Mouse (Mus musculus) heart, embryonic 11.5 days (tissue): ENCODE measurements around the gene Dusp18. TPM values are rescaled to one million over a fixed set of nuclear protein-coding genes. Genes with fewer than 3 reads are reported as not detected.

ENCODE experiments used
- ATAC-seq: fragments of 200-750 bp; cut with Nextera tagmentation; replicated peaks from 2 replicates; pipeline ENCODE4 v1.8.0; 2017; ENCODE audit warnings: moderate library complexity; ENCODE audit not compliant: insufficient number of reproducible peaks, low FRiP score, low TSS enrichment
- H3K27ac ChIP-seq: fragments of 300-500 bp; sonication (generic); 2 replicates; pipeline ENCODE4 v1.5.1; 2014; ENCODE audit warnings: mild to moderate bottlenecking, low read depth, low read length
- H3K27me3 ChIP-seq: fragments of 300-500 bp; sonication (generic); 2 replicates; pipeline ENCODE4 v1.6.1; 2014; ENCODE audit warnings: mild to moderate bottlenecking, low read length, mixed read lengths; ENCODE audit not compliant: control insufficient read depth, insufficient read depth
- H3K36me3 ChIP-seq: fragments of 300-500 bp; sonication (generic); 2 replicates; pipeline ENCODE4 v1.6.1; 2014; ENCODE audit warnings: mild to moderate bottlenecking, low read length, moderate library complexity, mixed read lengths; ENCODE audit not compliant: control insufficient read depth, insufficient read depth
- H3K4me1 ChIP-seq: fragments of 300-500 bp; sonication (generic); 2 replicates; pipeline ENCODE4 v1.6.1; 2014; ENCODE audit warnings: low read length; ENCODE audit not compliant: control insufficient read depth, insufficient read depth
- H3K4me2 ChIP-seq: fragments of 300-500 bp; sonication (generic); 2 replicates; pipeline ENCODE4 v1.6.1; 2014; ENCODE audit warnings: mild to moderate bottlenecking, moderate library complexity
- H3K4me3 ChIP-seq: fragments of 300-500 bp; sonication (generic); 2 replicates; pipeline ENCODE4 v1.5.1; 2014; ENCODE audit warnings: low read depth, low read length
- H3K9ac ChIP-seq: fragments of 300-500 bp; sonication (generic); 2 replicates; pipeline ENCODE4 v1.6.1; 2014; ENCODE audit warnings: mild to moderate bottlenecking, low read depth, low read length, moderate library complexity
- H3K9me3 ChIP-seq: fragments of 300-500 bp; sonication (generic); replicated peaks from 2 replicates; pipeline ENCODE4 v1.6.1; 2016; ENCODE audit warnings: low read length; ENCODE audit not compliant: control insufficient read depth
- WGBS: fragments of 180-500 bp; shearing (Covaris S2); extraction: QIAGEN DNeasy Blood & Tissue Kit; methylation state at CpG from one replicate; pipeline ENCODE4 v1.1.7; 2014; ENCODE audit not compliant: insufficient replicate concordance; 5-methylcytosine and 5-hydroxymethylcytosine counted together
- polyA plus RNA-seq: library from polyadenylated mRNA; unstranded; fragments of >200 nt; fragmentation: Nextera tagmentation; extraction: Ambion mirVana; gene quantifications from 2 replicates; pipeline ENCODE4 v1.2.1, GENCODE M21; 2014

Dusp18 gene
- polyA plus RNA-seq, 1 experiment from 2014 or later, result 12.2 TPM

DNA sequence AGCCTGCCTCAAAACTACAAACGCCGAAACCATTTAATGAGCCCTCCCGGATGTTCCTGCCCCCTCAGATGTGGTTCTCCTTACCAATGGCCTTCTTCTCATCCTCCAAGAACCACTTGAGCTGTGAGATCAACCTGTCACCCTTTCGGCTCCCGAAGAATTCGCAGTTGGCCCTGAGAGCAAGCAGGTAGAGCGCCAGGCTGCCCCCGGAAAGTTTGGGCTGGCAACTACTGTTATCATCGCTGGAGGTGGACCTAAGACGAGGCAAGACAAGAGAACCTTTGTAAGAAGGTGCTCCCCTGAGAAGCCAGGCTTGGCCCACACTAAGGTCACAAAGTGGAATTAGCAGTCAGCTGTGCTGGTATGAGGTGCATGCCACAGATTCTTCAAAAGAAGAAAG lies 30.9 kb downstream of the Dusp18 start:
- Histone ChIP-seq H3K9me3 (no peaks in the 10 kb centered on the region), H3K27ac (no peak overlapping the region), H3K9ac (no peak overlapping the region), H3K4me1 (peaks cover under 1% of the 10 kb centered on the region; the same call in 1 of the 2 replicates), H3K4me3 (no peak overlapping the region), H3K36me3 (peaks cover 10% of the 10 kb centered on the region), H3K27me3 (no peaks in the 10 kb centered on the region), H3K4me2 (no peak overlapping the region)
- no peak for ATAC-seq
- WGBS, result 85% methylated on average over 10 of the region's 10 CpGs

DNA sequence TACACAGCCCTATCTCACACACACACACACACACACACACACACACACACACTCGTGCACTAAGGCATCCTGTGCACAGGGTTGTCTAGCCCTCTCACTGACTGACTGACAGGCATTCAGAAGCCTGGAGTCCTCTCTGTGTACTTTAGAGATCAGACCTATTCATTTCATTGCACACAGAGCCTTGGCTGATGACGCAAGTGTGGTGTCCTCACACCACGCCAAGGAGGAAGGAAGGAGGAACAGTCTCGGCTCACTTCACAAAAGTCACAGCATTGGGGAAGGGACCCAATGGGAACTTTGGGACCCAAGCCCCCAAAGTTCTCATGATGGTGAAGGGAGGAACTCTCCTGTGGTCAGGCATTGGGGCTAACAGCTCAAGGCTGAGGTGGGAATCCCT lies 35.0 kb downstream of the Dusp18 start:
- Histone ChIP-seq H3K4me2 (no peak overlapping the region), H3K4me3 (no peak overlapping the region), H3K9me3 (no peaks in the 10 kb centered on the region), H3K27me3 (no peaks in the 10 kb centered on the region), H3K9ac (no peak overlapping the region), H3K36me3 (peaks cover 2% of the 10 kb centered on the region; the same call in 1 of the 2 replicates), H3K27ac (no peak overlapping the region), H3K4me1 (peaks cover 5% of the 10 kb centered on the region; the same call in 1 of the 2 replicates)
- 56% methylated on average over 4 of the region's 4 CpGs for WGBS
- no peak for ATAC-seq

GRCm38 (mm10) chr11:3930931-3931330 lies 35.9 kb downstream of the Dusp18 start:
- no peaks in the 10 kb centered on the region for H3K9me3 ChIP-seq
- peaks cover 2% of the 10 kb centered on the region; the same call in 1 of the 2 replicates for H3K36me3 ChIP-seq
- WGBS, result 38% methylated on average over 6 of the region's 6 CpGs
- no peaks in the 10 kb centered on the region for H3K27me3 ChIP-seq
- no peak for ATAC-seq
- H3K4me3 ChIP-seq, result peak overlapping the region; percentile 63
- peak overlapping the region; percentile 61 for H3K4me2 ChIP-seq
- peak overlapping the region; percentile 74 for H3K9ac ChIP-seq
- peaks cover 5% of the 10 kb centered on the region; the same call in 1 of the 2 replicates for H3K4me1 ChIP-seq
- H3K27ac ChIP-seq, result no peak overlapping the region

DNA sequence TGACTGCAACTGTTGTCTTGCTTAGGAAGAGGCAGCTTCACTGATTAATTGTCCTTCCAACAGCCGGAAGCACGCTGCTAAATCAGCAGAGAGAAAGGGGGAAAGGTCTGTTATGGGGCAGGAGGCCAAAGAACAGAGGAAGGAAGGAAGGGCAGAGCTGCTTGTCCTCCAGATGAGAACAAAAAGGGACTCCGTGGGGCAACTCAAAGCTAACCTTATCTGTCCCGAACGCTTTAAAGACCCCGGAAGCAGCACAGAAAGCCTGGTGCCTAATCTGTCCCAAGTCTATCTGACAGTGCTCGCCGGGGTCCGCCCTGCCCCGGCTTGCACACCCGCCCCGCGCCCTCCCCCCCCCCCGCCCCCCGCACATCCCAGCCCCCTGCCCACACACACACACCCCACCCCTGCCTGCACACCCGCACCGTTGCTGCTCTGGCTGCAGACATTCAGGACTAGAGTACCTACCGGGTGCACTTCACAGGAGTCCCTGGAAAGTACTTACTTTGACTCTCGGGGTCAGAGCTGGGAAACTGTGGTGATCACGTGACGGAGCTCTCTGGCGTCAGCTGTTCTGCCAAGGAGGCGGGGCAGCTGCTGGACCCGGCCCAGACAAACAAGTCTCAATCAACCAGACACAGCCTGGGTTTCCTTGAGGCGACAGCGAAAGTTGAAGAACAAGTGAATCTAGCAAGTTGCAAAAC lies 36.6 kb downstream of the Dusp18 start, which contains the start of gene Tcn2:
Gene Tcn2 (minus strand): TSS at position 649 of the 701 bp plus-strand sequence.
- Histone ChIP-seq H3K9ac (peak within 1 kb of the TSS; percentile 74), H3K36me3 (peaks cover 1% of the 10 kb centered on the region; the same call in 1 of the 2 replicates), H3K4me2 (peak within 1 kb of the TSS; percentile 61), H3K4me1 (peaks cover 5% of the 10 kb centered on the region; the same call in 1 of the 2 replicates), H3K4me3 (peak within 1 kb of the TSS; percentile 63), H3K27me3 (no peaks in the 10 kb centered on the region), H3K9me3 (no peaks in the 10 kb centered on the region), H3K27ac (peak within 1 kb of the TSS; percentile 0; the same call in 1 of the 2 replicates)
- 0% methylated on average over 22 of the region's 26 CpGs for WGBS
- peak; percentile 86 for ATAC-seq

DNA sequence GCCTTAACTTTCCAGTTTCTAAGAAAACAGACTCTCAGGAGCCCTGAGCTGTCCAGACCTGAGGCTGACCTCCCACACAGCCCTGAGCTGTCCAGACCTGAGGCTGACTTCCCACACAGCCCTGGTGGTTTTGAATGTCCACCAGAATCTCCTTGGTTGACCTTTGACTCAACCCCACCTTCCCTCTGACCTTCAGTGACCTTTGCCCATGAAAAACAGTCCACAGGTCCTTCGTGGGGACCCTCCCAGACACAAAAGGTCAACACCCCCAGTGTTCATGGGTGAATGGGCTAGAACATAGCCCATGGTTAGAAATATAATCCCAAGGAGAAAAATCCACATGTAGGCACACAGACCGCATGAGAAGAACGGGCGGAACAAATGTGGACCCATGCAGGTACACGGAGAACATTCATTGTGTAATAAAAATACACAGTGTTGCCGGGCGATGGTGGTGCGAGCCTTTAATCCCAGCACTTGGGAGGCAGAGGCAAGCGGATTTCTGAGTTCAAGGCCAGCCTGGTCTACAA lies 38.8 kb downstream of the Dusp18 start:
- 92% methylated on average over 9 of the region's 9 CpGs for WGBS
- Histone ChIP-seq H3K9me3 (no peaks in the 10 kb centered on the region), H3K4me2 (no peak overlapping the region), H3K4me3 (no peak overlapping the region), H3K27ac (no peak overlapping the region), H3K4me1 (peaks cover 5% of the 10 kb centered on the region; the same call in 1 of the 2 replicates), H3K36me3 (no peaks in the 10 kb centered on the region), H3K9ac (no peak overlapping the region), H3K27me3 (no peaks in the 10 kb centered on the region)
- ATAC-seq, result no peak

DNA sequence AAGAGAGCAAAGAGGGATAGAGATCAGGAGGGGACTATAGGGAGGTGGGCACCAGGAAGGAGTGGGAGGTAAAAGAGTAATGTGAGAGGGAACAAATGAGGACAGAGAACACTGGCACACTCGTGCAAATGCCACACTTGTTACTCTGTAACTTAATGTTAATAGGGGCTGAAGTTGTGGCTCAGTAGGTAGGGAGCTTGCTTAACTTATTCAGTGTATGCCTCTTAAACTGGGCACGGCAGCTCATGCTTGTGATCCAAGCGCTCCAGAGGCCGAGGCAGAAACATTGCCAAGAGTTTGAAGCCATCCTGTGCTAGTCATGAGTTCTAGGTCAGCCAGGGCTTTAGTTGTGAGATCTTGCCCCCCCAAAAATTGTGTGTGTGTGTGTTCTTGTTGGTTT lies 40.1 kb downstream of the Dusp18 start:
- WGBS, result 80% methylated on average over 4 of the region's 4 CpGs
- no peak overlapping the region for H3K4me3 ChIP-seq
- no peak overlapping the region for H3K27ac ChIP-seq
- H3K9me3 ChIP-seq, result no peaks in the 10 kb centered on the region
- no peak for ATAC-seq
- H3K9ac ChIP-seq, result no peak overlapping the region
- H3K36me3 ChIP-seq, result no peaks in the 10 kb centered on the region
- H3K4me1 ChIP-seq, result peaks cover 5% of the 10 kb centered on the region; the same call in 1 of the 2 replicates
- no peak overlapping the region for H3K4me2 ChIP-seq
- no peaks in the 10 kb centered on the region for H3K27me3 ChIP-seq

GRCm38 (mm10) chr11:3936318-3936717 lies 41.3 kb downstream of the Dusp18 start:
- H3K36me3 ChIP-seq, result no peaks in the 10 kb centered on the region
- no peak for ATAC-seq
- no peak overlapping the region for H3K4me2 ChIP-seq
- no peak overlapping the region for H3K27ac ChIP-seq
- peaks cover under 1% of the 10 kb centered on the region; the same call in 1 of the 2 replicates for H3K4me1 ChIP-seq
- H3K27me3 ChIP-seq, result no peaks in the 10 kb centered on the region
- H3K4me3 ChIP-seq, result no peak overlapping the region
- 84% methylated on average over 3 of the region's 3 CpGs for WGBS
- H3K9me3 ChIP-seq, result no peaks in the 10 kb centered on the region
- no peak overlapping the region for H3K9ac ChIP-seq

DNA sequence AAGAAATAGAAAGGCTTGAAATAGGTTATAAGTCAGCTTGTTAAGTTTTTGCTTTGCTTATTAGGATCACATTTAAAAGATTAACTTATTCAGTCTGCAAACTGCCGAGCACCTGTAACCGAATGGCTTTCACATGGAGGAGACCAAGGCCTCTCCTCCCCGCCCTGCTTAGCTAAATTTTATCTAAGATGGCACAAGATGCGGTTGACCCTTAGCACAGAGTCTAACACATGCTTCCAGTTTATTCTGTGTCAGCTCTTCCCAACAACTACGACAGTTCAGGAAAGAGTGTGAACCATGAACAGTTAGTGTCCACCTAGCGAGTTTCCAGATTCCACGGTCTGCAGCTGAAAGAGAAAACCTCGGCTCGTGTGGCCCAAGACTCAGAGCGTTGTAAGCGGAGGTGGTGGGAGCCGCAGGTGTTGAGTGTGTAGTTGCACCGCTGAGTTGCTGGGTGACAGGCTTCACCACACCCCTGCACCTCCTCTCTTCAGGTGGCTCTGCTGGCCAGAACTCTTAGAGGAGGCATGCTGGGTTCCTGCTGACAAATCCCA lies 42.4 kb downstream of the Dusp18 start:
- whole genome bisulfite sequencing, result 73% methylated on average over 13 of the region's 13 CpGs
- Histone ChIP-seq H3K4me3 (no peak overlapping the region), H3K27ac (no peak overlapping the region), H3K9me3 (no peaks in the 10 kb centered on the region), H3K9ac (no peak overlapping the region), H3K4me1 (no peaks in the 10 kb centered on the region), H3K27me3 (no peaks in the 10 kb centered on the region), H3K36me3 (no peaks in the 10 kb centered on the region), H3K4me2 (no peak overlapping the region)
- ATAC-seq, result no peak
